Mouse (Mus musculus): ENCODE measurements around the gene Apom. TPM values are rescaled to one million over a fixed set of nuclear protein-coding genes. Genes with fewer than 3 reads are reported as not detected.

Apom gene
- polyA plus RNA-seq, 1 experiment from 2014 or later = 0.19 TPM

DNA sequence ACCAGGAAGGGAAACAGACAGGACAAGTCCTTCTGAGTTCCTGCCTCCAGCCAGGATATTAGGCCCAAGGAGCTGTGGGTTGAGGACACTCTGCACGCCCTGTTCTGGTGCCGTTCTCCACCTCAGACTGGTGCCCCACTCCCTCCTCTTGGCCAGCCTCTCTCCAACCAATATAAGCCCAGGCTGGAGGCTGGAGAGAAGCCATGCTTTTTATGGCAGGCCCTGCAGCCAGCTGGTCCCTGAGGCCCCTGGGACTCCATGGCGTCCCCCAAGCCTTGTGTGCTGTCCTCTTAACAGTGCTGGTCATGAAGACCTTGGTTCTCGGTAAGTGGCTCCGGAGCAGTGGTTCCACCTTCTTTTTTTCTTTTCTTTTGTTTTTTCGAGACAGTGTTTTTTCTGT lies 23.8 kb downstream of the Apom start, which contains the start of gene Ly6g5c:
TSS of gene Ly6g5c (plus strand) at position 183 of the 400 bp plus-strand sequence.
- H3K9me3 ChIP-seq (ENCODE audit: low read length) = no peaks in the 10 kb centered on the region
- no peak within 1 kb of the TSS for H3K27ac ChIP-seq (ENCODE audit: low read length)
- H3K27me3 ChIP-seq (replicated peaks; ENCODE audit: insufficient read depth, low read length) = no peaks in the 10 kb centered on the region
- 78% methylated on average over 6 of the region's 6 CpGs for WGBS
- DNase-seq (ENCODE audit: low spot score) (no peak), ATAC-seq (no peak)
- TF ChIP-seq CTCF (IDR thresholded peaks at IDR 0.05) (no peak), EP300 (IDR thresholded peaks at IDR 0.05) (no peak)
- no peak within 1 kb of the TSS for H3K4me3 ChIP-seq (ENCODE audit: low read depth, low read length)
- H3K4me2 ChIP-seq (replicated peaks; ENCODE audit: low read depth, low read length) = no peak within 1 kb of the TSS
- H3K9ac ChIP-seq (replicated peaks; ENCODE audit: low read depth) = no peak within 1 kb of the TSS
- H3K4me1 ChIP-seq (ENCODE audit: insufficient read depth, low read depth, low read length) = no peaks in the 10 kb centered on the region
- H3K36me3 ChIP-seq (ENCODE audit: insufficient read depth, low read length) = 0 out of 2 replicates have a peak, but pooled peaks cover 5% of the 10 kb centered on the region

- TF ChIP-seq CTCF (IDR thresholded peaks at IDR 0.05) (peak; percentile 26; the same call in 1 of the 2 replicates), EP300 (IDR thresholded peaks at IDR 0.05) (no peak)
- Histone ChIP-seq H3K4me2 (replicated peaks; ENCODE audit: low read depth, low read length) (no peak overlapping the region), H3K9ac (replicated peaks; ENCODE audit: low read depth) (no peak overlapping the region), H3K27me3 (replicated peaks; ENCODE audit: insufficient read depth, low read length) (no peaks in the 10 kb centered on the region), H3K36me3 (ENCODE audit: insufficient read depth, low read length) (peaks cover 17% of the 10 kb centered on the region; the same call in 1 of the 2 replicates), H3K4me3 (ENCODE audit: low read depth, low read length) (no peak overlapping the region), H3K27ac (ENCODE audit: low read length) (no peak overlapping the region), H3K9me3 (ENCODE audit: low read length) (no peaks in the 10 kb centered on the region), H3K4me1 (ENCODE audit: insufficient read depth, low read depth, low read length) (no peaks in the 10 kb centered on the region)
- DNase-seq (ENCODE audit: low spot score) = no peak
- 55% methylated on average over 3 of the region's 3 CpGs for WGBS
- no peak for ATAC-seq
These were observed 25.3 kb downstream of the Apom start for GRCm38 (mm10) chr17:35106522-35106921.

GRCm38 (mm10) chr17:35105740-35106389 lies 26.0 kb downstream of the Apom start:
- DNase-seq (ENCODE audit: low spot score) = peak; percentile 66
- Histone ChIP-seq H3K9me3 (ENCODE audit: low read length) (no peaks in the 10 kb centered on the region), H3K4me1 (ENCODE audit: insufficient read depth, low read depth, low read length) (no peaks in the 10 kb centered on the region), H3K4me3 (ENCODE audit: low read depth, low read length) (no peak overlapping the region), H3K36me3 (ENCODE audit: insufficient read depth, low read length) (peaks cover 22% of the 10 kb centered on the region; the same call in 1 of the 2 replicates), H3K27ac (ENCODE audit: low read length) (no peak overlapping the region), H3K4me2 (replicated peaks; ENCODE audit: low read depth, low read length) (no peak overlapping the region), H3K9ac (replicated peaks; ENCODE audit: low read depth) (no peak overlapping the region; the same call in 1 of the 2 replicates), H3K27me3 (replicated peaks; ENCODE audit: insufficient read depth, low read length) (no peaks in the 10 kb centered on the region)
- TF ChIP-seq EP300 (IDR thresholded peaks at IDR 0.05) (no peak), CTCF (IDR thresholded peaks at IDR 0.05) (peak; percentile 73)
- WGBS = 22% methylated on average over 13 of the region's 13 CpGs
- no peak for ATAC-seq

GRCm38 (mm10) chr17:35104754-35105153 lies 27.1 kb downstream of the Apom start:
- no peak overlapping the region for H3K4me3 ChIP-seq (ENCODE audit: low read depth, low read length)
- peaks cover 22% of the 10 kb centered on the region; the same call in 1 of the 2 replicates for H3K36me3 ChIP-seq (ENCODE audit: insufficient read depth, low read length)
- H3K9ac ChIP-seq (replicated peaks; ENCODE audit: low read depth) = no peak overlapping the region
- DNase-seq (ENCODE audit: low spot score) = no peak
- no peak overlapping the region for H3K27ac ChIP-seq (ENCODE audit: low read length)
- TF ChIP-seq EP300 (IDR thresholded peaks at IDR 0.05) (no peak), CTCF (IDR thresholded peaks at IDR 0.05) (no peak)
- H3K9me3 ChIP-seq (ENCODE audit: low read length) = no peaks in the 10 kb centered on the region
- WGBS = 67% methylated on average over 6 of the region's 6 CpGs
- H3K27me3 ChIP-seq (replicated peaks; ENCODE audit: insufficient read depth, low read length) = no peaks in the 10 kb centered on the region
- no peak overlapping the region for H3K4me2 ChIP-seq (replicated peaks; ENCODE audit: low read depth, low read length)
- no peak for ATAC-seq
- H3K4me1 ChIP-seq (ENCODE audit: insufficient read depth, low read depth, low read length) = no peaks in the 10 kb centered on the region

DNA sequence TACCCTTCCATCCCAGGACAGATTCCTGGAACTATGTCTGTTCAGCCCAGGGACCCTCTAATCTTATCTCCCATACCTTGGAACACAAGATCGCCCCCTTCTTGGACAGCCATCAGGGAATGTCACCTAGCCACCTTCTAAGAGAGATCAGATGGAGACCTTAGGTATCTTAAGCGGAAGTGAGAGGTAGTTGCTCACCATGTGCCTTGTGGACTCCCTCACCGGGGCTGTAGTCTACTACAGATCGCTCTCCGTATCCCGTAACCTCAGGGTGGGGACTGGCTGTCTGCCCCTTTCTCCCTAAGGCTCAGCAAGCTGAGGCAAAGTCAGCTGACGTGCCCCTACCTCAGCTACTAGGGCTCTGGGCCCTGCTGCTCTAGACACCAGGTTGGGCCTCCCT lies 27.8 kb downstream of the Apom start:
- TF ChIP-seq EP300 (IDR thresholded peaks at IDR 0.05) = no peak
- no peak for TF ChIP-seq CTCF (IDR thresholded peaks at IDR 0.05)
- no peak for ATAC-seq

DNA sequence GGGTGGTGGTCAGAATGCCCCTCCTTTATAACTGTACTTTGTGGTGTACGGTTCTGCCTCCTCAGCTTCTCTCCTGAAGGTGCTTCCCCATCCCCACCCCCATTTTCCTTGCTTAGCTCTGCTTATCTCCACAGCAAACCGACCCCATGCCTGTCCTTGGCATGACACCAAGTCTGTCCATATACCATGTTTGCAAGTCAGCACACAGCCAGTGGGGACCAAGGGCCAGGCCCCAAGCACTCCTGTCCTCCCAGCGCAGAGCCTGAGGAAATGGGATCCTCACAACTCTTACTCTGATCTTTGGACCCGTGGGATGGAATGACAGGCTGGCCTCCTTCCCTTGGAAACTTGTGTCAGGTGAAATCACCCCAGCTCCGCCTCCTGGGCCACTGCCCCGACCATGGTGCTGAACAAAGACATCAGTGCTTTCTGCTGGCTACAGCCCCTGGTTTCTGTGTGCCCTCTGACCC lies 28.6 kb downstream of the Apom start:
- TF ChIP-seq CTCF (IDR thresholded peaks at IDR 0.05) (no peak), EP300 (IDR thresholded peaks at IDR 0.05) (no peak)
- Histone ChIP-seq H3K36me3 (ENCODE audit: insufficient read depth, low read length) (peaks cover 27% of the 10 kb centered on the region; the same call in 1 of the 2 replicates), H3K9me3 (ENCODE audit: low read length) (no peaks in the 10 kb centered on the region), H3K4me2 (replicated peaks; ENCODE audit: low read depth, low read length) (no peak overlapping the region), H3K4me1 (ENCODE audit: insufficient read depth, low read depth, low read length) (no peaks in the 10 kb centered on the region), H3K27ac (ENCODE audit: low read length) (no peak overlapping the region), H3K9ac (replicated peaks; ENCODE audit: low read depth) (no peak overlapping the region), H3K27me3 (replicated peaks; ENCODE audit: insufficient read depth, low read length) (no peaks in the 10 kb centered on the region), H3K4me3 (ENCODE audit: low read depth, low read length) (no peak overlapping the region)
- no peak for ATAC-seq
- WGBS = 58% methylated on average over 6 of the region's 6 CpGs
- DNase-seq (ENCODE audit: low spot score) = no peak

More for the DNA sequence above, 27.8 kb downstream of the Apom start:
- Histone ChIP-seq H3K27me3 (replicated peaks; ENCODE audit: insufficient read depth, low read length) (no peaks in the 10 kb centered on the region), H3K9ac (replicated peaks; ENCODE audit: low read depth) (no peak overlapping the region), H3K36me3 (ENCODE audit: insufficient read depth, low read length) (peaks cover 22% of the 10 kb centered on the region; the same call in 1 of the 2 replicates), H3K4me3 (ENCODE audit: low read depth, low read length) (no peak overlapping the region), H3K27ac (ENCODE audit: low read length) (no peak overlapping the region), H3K9me3 (ENCODE audit: low read length) (no peaks in the 10 kb centered on the region), H3K4me1 (ENCODE audit: insufficient read depth, low read depth, low read length) (no peaks in the 10 kb centered on the region), H3K4me2 (replicated peaks; ENCODE audit: low read depth, low read length) (no peak overlapping the region)
- 90% methylated on average over 7 of the region's 7 CpGs for WGBS
- no peak for DNase-seq (ENCODE audit: low spot score)
